Mouse (Mus musculus) skeletal muscle tissue, adult 2 months (tissue): ENCODE data around the gene Crct1.

ENCODE experiments used
- DNase-seq: peaks from one replicate; pipeline ENCODE4 v3.0.0-alpha.2; 2012; ENCODE audit warnings: low read depth, low spot score

Gene Crct1

GRCm38 (mm10) chr3:93015460-93016104 lies at the start of gene Crct1:
Crct1 (minus strand) TSS chr3:93015687.
- DNase-seq, result no peak

GRCm38 (mm10) chr3:93052826-93053474 lies 37.5 kb upstream of the Crct1 start:
- DNase-seq, result no peak

DNA sequence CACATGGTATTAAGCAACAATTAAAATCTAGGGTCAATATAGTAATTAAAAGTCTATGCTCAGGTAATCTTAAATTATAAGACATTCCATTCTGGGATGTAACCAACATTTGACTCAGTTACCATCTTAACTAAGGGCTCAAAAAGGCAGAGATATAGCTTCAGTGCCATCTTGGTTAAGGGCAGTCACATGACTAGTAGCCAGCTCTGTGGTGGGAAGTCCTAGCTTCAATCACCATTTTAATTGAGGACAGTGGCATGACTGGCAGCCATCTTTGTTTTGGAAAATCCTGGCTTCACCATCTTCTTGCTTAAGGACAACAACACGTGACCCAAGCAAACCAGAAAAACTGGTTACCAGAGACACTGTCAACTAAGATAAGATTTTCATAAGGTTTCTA lies 34.7 kb upstream of the Crct1 start:
- no peak for DNase-seq

DNA sequence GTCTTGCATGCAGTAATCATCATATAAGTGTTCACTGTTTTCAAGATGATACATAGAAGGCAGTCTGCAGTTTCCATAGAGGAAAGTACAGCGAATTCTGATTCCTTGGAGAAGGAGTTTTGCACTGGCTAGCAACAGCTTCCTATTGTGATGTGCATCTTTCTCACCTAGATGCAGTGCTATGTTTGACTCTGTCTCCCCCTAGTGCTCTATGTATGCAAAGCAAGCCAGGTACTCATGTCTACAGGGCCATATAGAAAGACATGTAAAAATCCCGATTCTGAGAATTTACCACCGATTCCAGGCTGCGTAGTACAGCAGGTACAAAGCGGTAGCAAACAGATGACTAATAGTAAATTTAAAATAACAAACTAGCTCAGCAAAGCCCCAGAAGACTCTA lies 16.0 kb upstream of the Crct1 start:
- DNase-seq, result no peak

GRCm38 (mm10) chr3:93025486-93025885 lies 10.0 kb upstream of the Crct1 start:
- DNase-seq, result no peak

GRCm38 (mm10) chr3:93023411-93024184 lies 8.1 kb upstream of the Crct1 start:
- no peak for DNase-seq

- DNase-seq, result no peak
Observed at GRCm38 (mm10) chr3:93021171-93021570, 5.7 kb upstream of the Crct1 start.

DNA sequence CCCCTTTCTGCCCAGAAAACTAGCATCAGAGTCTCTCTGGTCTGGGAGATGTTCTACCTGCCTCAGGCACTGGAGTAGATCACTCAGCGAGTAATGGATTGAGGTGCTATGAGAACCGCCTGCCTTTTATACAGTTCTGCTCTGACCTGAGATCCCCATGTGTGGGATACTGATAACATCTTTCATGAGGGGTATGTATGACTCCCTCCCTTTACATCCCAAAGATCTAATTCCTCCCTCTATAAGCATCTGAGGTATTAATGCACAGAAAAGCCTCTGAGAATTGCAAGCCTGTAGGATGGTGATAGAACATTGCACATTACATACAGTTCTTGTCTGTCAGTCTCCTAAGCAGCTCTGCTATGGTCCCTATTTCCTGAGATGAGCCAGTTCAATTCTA lies 3.5 kb upstream of the Crct1 start, which contains the start of gene Lce1m:
Gene Lce1m (minus strand): TSS at position 101 of the 400 bp plus-strand sequence.
- no peak for DNase-seq

GRCm38 (mm10) chr3:93014871-93015270 lies 616 bp downstream of the Crct1 start:
- no peak for DNase-seq

GRCm38 (mm10) chr3:93014378-93014801 lies 1.1 kb downstream of the Crct1 start:
- no peak for DNase-seq

GRCm38 (mm10) chr3:93002843-93003242 lies 12.6 kb downstream of the Crct1 start:
- DNase-seq, result no peak

DNA sequence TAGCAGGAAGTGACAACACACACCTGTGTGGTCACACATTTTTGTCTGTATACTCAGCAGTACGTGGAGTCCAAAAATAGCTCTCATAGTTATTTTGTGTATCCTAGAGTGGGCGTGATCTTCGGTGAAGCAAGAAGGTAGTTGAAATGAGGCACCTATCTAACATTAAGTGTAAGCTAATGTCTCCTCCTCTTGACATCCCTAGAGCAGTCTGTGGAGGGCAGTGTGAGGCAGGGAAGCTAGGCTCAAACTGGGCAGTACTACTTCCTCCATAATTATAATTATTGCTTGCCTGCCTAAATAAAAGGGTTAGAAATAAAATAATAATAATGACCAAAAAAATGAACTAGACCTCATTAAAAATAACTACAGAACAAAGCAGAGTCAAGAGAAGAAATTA lies 14.9 kb downstream of the Crct1 start:
- no peak for DNase-seq

DNA sequence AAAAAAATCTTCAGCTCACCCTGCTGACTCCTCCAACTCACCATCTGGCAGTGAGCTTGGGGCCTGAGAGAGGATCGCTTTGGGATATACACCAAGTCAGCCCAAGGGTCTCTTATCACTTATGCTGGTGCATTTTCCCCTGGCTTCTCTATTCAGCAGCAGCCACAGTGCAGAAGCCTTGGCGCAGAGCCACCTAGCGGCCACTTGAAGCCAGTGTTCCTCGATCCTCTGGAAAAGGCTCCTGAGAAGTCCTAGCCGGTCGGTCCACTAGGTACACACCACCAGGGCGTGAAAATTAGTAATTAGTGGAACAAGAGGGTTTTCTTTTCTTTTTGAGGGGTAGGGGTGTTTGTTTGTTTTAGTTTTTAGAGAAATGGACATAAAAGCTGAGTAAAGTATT lies 16.8 kb downstream of the Crct1 start:
- DNase-seq, result peak; percentile 18

- no peak for DNase-seq
Observed at GRCm38 (mm10) chr3:92991926-92992325, 23.6 kb downstream of the Crct1 start, which contains the start of gene Lce3f. Lce3f (plus strand) TSS chr3:92992226.

GRCm38 (mm10) chr3:92978484-92978883 lies 37.0 kb downstream of the Crct1 start:
- DNase-seq, result no peak

DNA sequence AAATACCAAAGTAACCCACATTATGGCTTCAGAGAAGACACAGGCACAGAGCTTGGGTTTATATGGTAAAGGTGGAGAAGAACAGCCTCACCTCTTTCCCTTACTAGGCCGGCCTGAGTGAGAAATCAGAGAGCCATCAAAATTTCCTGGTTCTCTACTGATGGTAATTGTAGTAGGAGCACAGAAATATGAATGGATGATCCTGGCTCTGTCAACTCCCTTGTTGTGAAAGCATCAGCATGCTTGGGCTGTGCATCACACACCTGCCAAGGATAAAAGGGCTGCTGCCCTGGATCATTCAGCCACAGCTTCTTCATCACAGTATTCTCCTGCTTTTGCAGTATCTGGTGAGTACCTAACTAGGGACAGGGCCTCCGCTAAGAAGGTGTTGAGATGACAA lies 48.7 kb downstream of the Crct1 start, which contains the start of gene Lce3e:
Gene Lce3e (plus strand): TSS at position 301 of the 400 bp plus-strand sequence.
- no peak for DNase-seq
